Mouse (Mus musculus): ENCODE measurements around the gene Dgke.

- no peak for TF ChIP-seq CTCF (IDR thresholded peaks at IDR 0.05; ENCODE audit: low read depth, low read length)
- TF ChIP-seq POLR2A (IDR thresholded peaks at IDR 0.05; ENCODE audit: borderline replicate concordance, low read depth, low read length) = no peak
Observed at GRCm38 (mm10) chr11:88989530-88989929, 77.1 kb downstream of the Dgke start.

All from bone marrow macrophage, adult 2 months (primary cell).